Mouse (Mus musculus) heart, adult 2 months (tissue): Measurements from ENCODE around the gene Lrrc32. TPM values are rescaled to one million over a fixed set of nuclear protein-coding genes. Genes with fewer than 3 reads are reported as not detected.

Source experiments
- DNase-seq, 2 experiments: peaks; one replicate each; pipeline ENCODE4 v3.0.0; 2021
- H3K27ac ChIP-seq: fragments of 200-600 bp; 2 replicates; pipeline ENCODE4 v1.8.1; 2022
- H3K27me3 ChIP-seq: fragments of 200-500 bp; 2 replicates; pipeline ENCODE4 v1.6.1; 2012; ENCODE audit warnings: mild to moderate bottlenecking, low read length, inconsistent platforms, mixed read lengths; ENCODE audit not compliant: control insufficient read depth, insufficient read depth
- H3K36me3 ChIP-seq: fragments of 200-500 bp; 2 replicates; pipeline ENCODE4 v1.6.1; 2012; ENCODE audit warnings: low read length, inconsistent platforms; ENCODE audit not compliant: control insufficient read depth, insufficient read depth
- H3K4me1 ChIP-seq: fragments of 200-500 bp; 2 replicates; pipeline ENCODE4 v1.6.1; 2011; ENCODE audit warnings: low read length; ENCODE audit not compliant: control insufficient read depth, insufficient read depth
- H3K4me3 ChIP-seq: fragments of 200-600 bp; 2 replicates; pipeline ENCODE4 v1.8.1; 2022
- H3K79me2 ChIP-seq: fragments of 200-500 bp; replicated peaks from 2 replicates; pipeline ENCODE4 v1.6.1; 2012; ENCODE audit warnings: mild to moderate bottlenecking, inconsistent platforms, low read length, moderate library complexity, mixed read lengths; ENCODE audit not compliant: control insufficient read depth, insufficient read depth
- H3K9ac ChIP-seq: fragments of 200-500 bp; 2 replicates; pipeline ENCODE4 v1.6.1; 2012; ENCODE audit warnings: low read depth, mild to moderate bottlenecking, control low read depth, inconsistent platforms, low read length, mixed read lengths
- CTCF ChIP-seq: fragments of 200-600 bp; IDR thresholded peaks from 2 replicates; pipeline ENCODE4 v1.8.1; 2022; ENCODE audit warnings: antibody characterized with exemption, mild to moderate bottlenecking, moderate library complexity
- EP300 ChIP-seq: fragments of 200-500 bp; IDR thresholded peaks from 2 replicates; pipeline ENCODE4 v1.6.1; 2011; ENCODE audit warnings: low read depth, low read length, control low read depth; ENCODE audit not compliant: insufficient read depth
- POLR2A ChIP-seq: fragments of 200-500 bp; IDR thresholded peaks from 2 replicates; pipeline ENCODE4 v1.6.1; 2011; ENCODE audit warnings: mild to moderate bottlenecking, low read depth, low read length, control low read depth; ENCODE audit not compliant: insufficient read depth
- WGBS: fragments of 180-500 bp; shearing (Covaris S2); methylation state at CpG from one replicate; pipeline ENCODE4 v1.1.7; 2018; 5-methylcytosine and 5-hydroxymethylcytosine counted together
- intact Hi-C: fragments of 180-260 bp; cut with DNase I; formaldehyde crosslinking; loops from one replicate; pipeline ENCODE4 v1.15.1; 2025
- polyA plus RNA-seq: library from polyadenylated mRNA; depleted of rRNA; stranded (reverse); fragments of >200 nt; gene quantifications from 2 replicates; pipeline ENCODE4 v1.2.3, GENCODE M21; 2012
- total RNA-seq, 2 experiments: library from RNA; stranded (reverse); gene quantifications; 2 replicates each; pipeline ENCODE4 v1.2.3; 2021

The Lrrc32 gene
- total and polyA plus RNA-seq, 3 experiments = 13.6 to 14.5 (median 13.7) TPM

DNA sequence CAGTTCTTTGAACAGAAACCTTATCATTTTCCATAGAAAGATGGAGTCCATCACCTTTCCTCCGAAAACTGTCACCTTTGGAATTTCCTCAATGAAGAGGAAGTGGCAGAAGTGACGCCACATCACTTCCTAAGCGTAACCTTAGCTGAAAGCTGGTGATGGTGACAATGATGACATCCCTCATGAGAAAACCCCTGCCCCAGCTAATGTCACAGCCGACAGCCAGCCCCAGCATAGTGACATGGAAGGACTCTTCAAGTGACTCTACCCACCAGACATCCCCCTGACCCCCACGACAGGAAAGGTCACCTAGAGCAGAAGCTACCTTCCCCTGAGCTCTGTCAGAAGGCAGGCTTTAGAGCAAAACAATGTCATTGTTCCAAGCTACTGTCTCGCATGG is 46.1 kb downstream of the Lrrc32 start:
- WGBS = 85% methylated on average over 6 of the region's 6 CpGs
- Histone ChIP-seq H3K4me1 (peaks cover 9% of the 10 kb centered on the region), H3K27ac (no peak overlapping the region)

DNA sequence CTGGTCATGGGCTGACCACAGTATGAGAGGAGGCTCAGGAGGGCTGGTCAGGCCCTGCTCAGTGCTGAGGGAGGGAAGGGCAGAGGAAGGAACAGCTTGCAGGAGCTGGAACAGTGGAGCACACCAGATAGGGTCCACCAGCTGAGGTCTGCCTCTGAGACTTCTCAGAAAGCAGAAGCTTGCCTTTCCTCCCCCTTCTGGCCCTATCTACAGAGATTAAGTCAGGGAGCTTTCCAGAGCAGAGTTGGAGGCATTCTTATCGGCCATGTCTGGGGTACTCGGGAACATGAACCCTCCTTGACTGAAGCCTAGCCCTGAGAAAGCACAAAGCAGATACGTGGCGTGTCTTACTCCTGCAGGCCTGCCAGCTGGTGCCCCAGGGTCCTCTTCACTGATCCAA is 46.8 kb downstream of the Lrrc32 start:
- H3K36me3 ChIP-seq = no peaks in the 10 kb centered on the region
- no peaks in the 10 kb centered on the region for H3K79me2 ChIP-seq
- no peak overlapping the region for H3K27ac ChIP-seq
- DNase-seq = no peak
- H3K9ac ChIP-seq = no peak overlapping the region
- intact Hi-C loops = no loop called here
- WGBS = 67% methylated on average over 4 of the region's 4 CpGs
- no peaks in the 10 kb centered on the region for H3K27me3 ChIP-seq
- no peak overlapping the region for H3K4me3 ChIP-seq
- peaks cover 9% of the 10 kb centered on the region for H3K4me1 ChIP-seq
- TF ChIP-seq EP300 = no peak
- no peak for TF ChIP-seq CTCF
- TF ChIP-seq POLR2A = no peak

More for the DNA sequence above, 46.1 kb downstream of the Lrrc32 start:
- intact Hi-C loops = no loop called here
- DNase-seq = no peak
- Histone ChIP-seq H3K36me3 (no peaks in the 10 kb centered on the region), H3K27me3 (no peaks in the 10 kb centered on the region), H3K9ac (no peak overlapping the region), H3K4me3 (no peak overlapping the region), H3K79me2 (no peaks in the 10 kb centered on the region)
- TF ChIP-seq EP300 (no peak), CTCF (no peak), POLR2A (no peak)

DNA sequence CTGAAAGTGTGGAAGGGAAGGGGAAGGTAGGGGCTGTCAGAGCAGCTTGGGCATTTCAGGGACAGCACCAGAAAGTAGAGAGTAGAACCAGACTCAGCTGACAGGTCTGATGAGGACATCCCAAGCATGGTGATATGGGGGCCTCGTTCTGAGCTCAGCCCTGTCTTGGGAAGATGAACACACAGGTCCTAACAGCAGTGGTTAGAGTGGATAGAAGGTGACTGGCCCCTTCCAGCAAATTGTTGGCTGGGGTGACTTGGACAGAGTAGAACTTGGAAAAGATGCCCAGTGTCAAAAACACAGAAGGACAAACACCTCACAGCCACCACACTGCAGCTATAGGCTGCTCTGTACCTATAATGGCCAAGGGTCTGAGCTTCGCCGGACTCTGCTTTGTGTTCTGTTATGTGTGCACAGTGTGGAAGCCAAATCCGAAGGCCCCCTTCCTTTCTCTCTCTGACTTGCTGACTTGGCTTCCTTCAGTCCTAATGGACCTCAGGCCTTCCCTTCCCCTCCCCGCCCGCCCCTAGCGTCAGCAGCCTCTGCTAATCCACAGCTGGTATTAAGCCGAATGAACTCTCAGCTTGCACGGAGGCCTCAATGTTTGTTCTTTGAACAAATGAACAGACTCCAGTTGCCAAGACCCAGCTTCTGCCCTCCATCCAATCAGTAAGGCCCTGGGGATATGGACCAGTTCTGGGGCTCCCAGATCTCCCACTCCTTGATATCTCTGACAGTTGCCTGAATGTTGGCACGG is 48.3 kb downstream of the Lrrc32 start:
- H3K9ac ChIP-seq = no peak overlapping the region
- intact Hi-C loops = no loop called here
- WGBS = 59% methylated on average over 10 of the region's 10 CpGs
- no peak overlapping the region for H3K4me3 ChIP-seq
- peaks cover 11% of the 10 kb centered on the region for H3K4me1 ChIP-seq
- no peaks in the 10 kb centered on the region for H3K36me3 ChIP-seq
- no peaks in the 10 kb centered on the region for H3K27me3 ChIP-seq
- no peaks in the 10 kb centered on the region for H3K79me2 ChIP-seq
- peak overlapping the region; percentile 33 for H3K27ac ChIP-seq
- TF ChIP-seq POLR2A (no peak), EP300 (0 out of 2 replicates have a peak, but pooled peaks have one; percentile 8), CTCF (no peak)
- peak in 1 of 2 experiments; percentile 36 for DNase-seq

DNA sequence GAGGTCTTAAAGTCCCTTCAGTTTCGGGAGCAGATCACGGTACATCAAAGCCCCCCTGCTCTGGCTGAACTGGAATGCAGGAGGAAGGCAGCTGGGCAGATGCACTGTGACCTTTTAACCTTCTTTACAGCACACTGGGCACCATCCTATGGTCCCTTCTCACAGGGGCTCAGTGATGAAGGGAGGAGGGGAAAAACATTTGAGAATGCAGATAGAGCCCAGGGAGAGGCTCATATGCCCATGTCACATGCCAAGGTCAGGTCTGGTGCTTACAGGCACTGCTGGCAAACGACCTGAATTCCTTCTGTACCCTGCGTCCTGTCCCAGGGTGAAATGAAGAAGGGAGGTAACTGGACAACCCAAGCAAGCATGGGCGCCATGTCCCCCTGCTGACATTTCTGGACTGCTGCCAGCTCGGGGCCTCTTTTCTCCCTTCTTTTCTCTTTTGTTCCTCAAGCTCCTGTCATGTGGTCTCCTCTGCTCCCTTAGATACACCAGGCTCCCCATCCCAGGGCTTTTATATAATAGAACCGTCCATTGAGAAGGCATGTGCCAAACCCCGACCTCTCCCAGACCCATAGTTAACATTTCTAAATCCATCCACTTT is 49.0 kb downstream of the Lrrc32 start:
- Histone ChIP-seq H3K79me2 (no peaks in the 10 kb centered on the region), H3K4me1 (peaks cover 16% of the 10 kb centered on the region), H3K36me3 (no peaks in the 10 kb centered on the region), H3K9ac (no peak overlapping the region), H3K27ac (no peak overlapping the region; the same call in none of the 2 replicates), H3K27me3 (no peaks in the 10 kb centered on the region), H3K4me3 (no peak overlapping the region)
- TF ChIP-seq EP300 = no peak
- no peak for TF ChIP-seq POLR2A
- no peak for TF ChIP-seq CTCF
- 59% methylated on average over 8 of the region's 8 CpGs for WGBS
- intact Hi-C loops = no loop called here
- no peak for DNase-seq

DNA sequence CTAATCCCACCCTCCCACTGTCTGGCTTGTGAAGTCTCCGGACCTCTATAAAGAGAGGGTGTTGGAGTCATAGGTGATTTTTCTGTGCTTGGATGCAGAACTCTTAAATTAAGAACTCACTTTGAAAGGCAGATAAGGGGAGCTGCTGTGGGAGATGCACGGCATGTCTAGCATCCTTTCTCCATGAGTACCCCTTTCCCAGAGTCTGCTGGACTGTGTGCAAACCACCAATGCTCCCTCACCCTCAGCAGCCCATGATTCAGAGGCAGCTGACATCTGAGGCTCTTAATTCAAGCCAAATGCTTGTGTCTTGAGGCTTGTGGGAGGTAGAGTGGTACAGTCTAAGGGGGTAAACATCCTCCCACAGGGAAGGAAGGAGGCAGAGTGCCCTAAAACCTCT is 51.8 kb downstream of the Lrrc32 start:
- Histone ChIP-seq H3K79me2 (no peaks in the 10 kb centered on the region), H3K9ac (no peak overlapping the region), H3K4me3 (no peak overlapping the region), H3K27me3 (no peaks in the 10 kb centered on the region), H3K4me1 (peaks cover 30% of the 10 kb centered on the region), H3K36me3 (no peaks in the 10 kb centered on the region), H3K27ac (no peak overlapping the region)
- DNase-seq = no peak
- 76% methylated on average over 2 of the region's 2 CpGs for WGBS
- intact Hi-C loops = no loop called here
- no peak for TF ChIP-seq EP300
- TF ChIP-seq CTCF = no peak
- TF ChIP-seq POLR2A = no peak

DNA sequence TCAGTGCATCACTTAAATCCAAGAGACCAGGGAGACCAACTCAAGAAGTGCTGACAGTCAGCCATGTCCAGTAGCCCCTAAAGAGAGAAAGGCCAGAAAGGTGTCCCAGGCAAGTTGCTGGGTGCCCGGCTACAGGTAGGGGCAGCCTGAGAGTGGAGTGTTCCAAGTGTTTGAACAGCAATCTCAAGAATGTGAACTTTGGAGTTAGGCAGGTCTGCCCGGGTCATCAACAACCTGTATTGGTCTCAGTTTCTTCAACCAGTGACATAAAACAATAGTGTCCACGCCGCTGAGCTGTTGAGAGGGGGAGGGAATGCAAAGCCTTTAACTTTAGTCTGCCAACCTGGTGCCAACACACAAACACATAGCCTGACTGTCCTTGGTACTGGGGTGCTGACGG is 52.5 kb downstream of the Lrrc32 start:
- H3K27me3 ChIP-seq = no peaks in the 10 kb centered on the region
- 99% methylated on average over 5 of the region's 5 CpGs for WGBS
- intact Hi-C loops = no loop called here
- no peak overlapping the region for H3K9ac ChIP-seq
- TF ChIP-seq CTCF (no peak), POLR2A (no peak), EP300 (no peak)
- H3K36me3 ChIP-seq = no peaks in the 10 kb centered on the region
- H3K27ac ChIP-seq = no peak overlapping the region
- H3K4me3 ChIP-seq = no peak overlapping the region
- H3K79me2 ChIP-seq = no peaks in the 10 kb centered on the region
- no peak for DNase-seq
- H3K4me1 ChIP-seq = peaks cover 30% of the 10 kb centered on the region
